Mouse (Mus musculus) midbrain, embryonic 16.5 days (tissue): ENCODE measurements around the gene St7. TPM values are rescaled to one million over a fixed set of nuclear protein-coding genes. Genes with fewer than 3 reads are reported as not detected.

Source experiments
- ATAC-seq: fragments of 200-750 bp; cut with Nextera tagmentation; 2 replicates; pipeline ENCODE4 v1.8.0; 2017; ENCODE audit warnings: moderate TSS enrichment
- H3K27ac ChIP-seq: fragments of 300-500 bp; sonication (generic); 2 replicates; pipeline ENCODE4 v1.5.1; 2014; ENCODE audit warnings: mild to moderate bottlenecking, low read length, mixed read lengths
- H3K27me3 ChIP-seq: fragments of 300-500 bp; sonication (generic); 2 replicates; pipeline ENCODE4 v1.6.1; 2014; ENCODE audit warnings: low read depth, low read length, mixed read lengths; ENCODE audit not compliant: control insufficient read depth, insufficient read depth
- H3K36me3 ChIP-seq: fragments of 300-500 bp; sonication (generic); 2 replicates; pipeline ENCODE4 v1.6.1; 2014; ENCODE audit warnings: mild to moderate bottlenecking, low read length, moderate library complexity, mixed read lengths; ENCODE audit not compliant: control insufficient read depth, insufficient read depth
- H3K4me1 ChIP-seq: fragments of 300-500 bp; sonication (generic); 2 replicates; pipeline ENCODE4 v1.6.1; 2014; ENCODE audit warnings: mild to moderate bottlenecking, low read length, mixed read lengths; ENCODE audit not compliant: control insufficient read depth, insufficient read depth
- H3K4me2 ChIP-seq: fragments of 300-500 bp; sonication (generic); 2 replicates; pipeline ENCODE4 v1.6.1; 2014; ENCODE audit warnings: mild to moderate bottlenecking, low read length, mixed read lengths
- H3K4me3 ChIP-seq: fragments of 300-500 bp; sonication (generic); 2 replicates; pipeline ENCODE4 v1.5.1; 2014; ENCODE audit warnings: low read depth, mild to moderate bottlenecking, low read length, moderate library complexity, mixed read lengths
- H3K9ac ChIP-seq: fragments of 300-500 bp; sonication (generic); 2 replicates; pipeline ENCODE4 v1.6.1; 2014; ENCODE audit warnings: low read depth, low read length, mixed read lengths
- H3K9me3 ChIP-seq: fragments of 300-500 bp; sonication (generic); replicated peaks from 2 replicates; pipeline ENCODE4 v1.6.1; 2014; ENCODE audit warnings: mild to moderate bottlenecking, low read length, mixed read lengths; ENCODE audit not compliant: control insufficient read depth, poor library complexity, severe bottlenecking
- WGBS: fragments of 180-500 bp; shearing (Covaris S2); extraction: QIAGEN DNeasy Blood & Tissue Kit; methylation state at CpG from one replicate; pipeline ENCODE4 v1.1.7; 2014; 5-methylcytosine and 5-hydroxymethylcytosine counted together
- polyA plus RNA-seq: library from polyadenylated mRNA; unstranded; fragments of >200 nt; fragmentation: Nextera tagmentation; extraction: Ambion mirVana; gene quantifications from 2 replicates; pipeline ENCODE4 v1.2.1, GENCODE M21; 2015

The St7 gene
- polyA plus RNA-seq, 1 experiment from 2014 or later, result 51.5 TPM

- Histone ChIP-seq H3K9me3 (no peaks in the 10 kb centered on the region), H3K4me1 (peaks cover 3% of the 10 kb centered on the region; the same call in 1 of the 2 replicates), H3K4me2 (no peak overlapping the region), H3K27ac (no peak overlapping the region), H3K4me3 (no peak overlapping the region), H3K36me3 (no peaks in the 10 kb centered on the region), H3K27me3 (no peaks in the 10 kb centered on the region), H3K9ac (no peak overlapping the region)
- peak; percentile 91 for ATAC-seq
- WGBS, result 86% methylated on average over 1 of the region's 1 CpGs
These were observed 275.9 kb downstream of the St7 start for GRCm38 (mm10) chr6:17968467-17969144.

GRCm38 (mm10) chr6:17969815-17970214, 277.1 kb downstream of the St7 start:
- H3K36me3 ChIP-seq, result no peaks in the 10 kb centered on the region
- no peak overlapping the region for H3K9ac ChIP-seq
- no peaks in the 10 kb centered on the region for H3K27me3 ChIP-seq
- H3K4me2 ChIP-seq, result no peak overlapping the region
- no peak for ATAC-seq
- peaks cover 3% of the 10 kb centered on the region; the same call in 1 of the 2 replicates for H3K4me1 ChIP-seq
- no peak overlapping the region for H3K27ac ChIP-seq
- H3K4me3 ChIP-seq, result no peak overlapping the region
- 97% methylated on average over 1 of the region's 1 CpGs for WGBS
- no peaks in the 10 kb centered on the region for H3K9me3 ChIP-seq

- Histone ChIP-seq H3K9me3 (no peaks in the 10 kb centered on the region), H3K4me2 (no peak overlapping the region), H3K9ac (no peak overlapping the region), H3K27ac (no peak overlapping the region), H3K4me3 (no peak overlapping the region), H3K36me3 (no peaks in the 10 kb centered on the region), H3K4me1 (peaks cover 3% of the 10 kb centered on the region; the same call in 1 of the 2 replicates), H3K27me3 (no peaks in the 10 kb centered on the region)
- no peak for ATAC-seq
These were observed 278.7 kb downstream of the St7 start for GRCm38 (mm10) chr6:17971393-17971792.

- Histone ChIP-seq H3K9ac (no peak overlapping the region), H3K27me3 (no peaks in the 10 kb centered on the region), H3K27ac (no peak overlapping the region), H3K4me3 (no peak overlapping the region), H3K4me1 (no peaks in the 10 kb centered on the region), H3K36me3 (no peaks in the 10 kb centered on the region), H3K9me3 (no peaks in the 10 kb centered on the region), H3K4me2 (no peak overlapping the region)
- WGBS, result 59% methylated on average over 3 of the region's 3 CpGs
- ATAC-seq, result no peak
These were observed 281.7 kb downstream of the St7 start for GRCm38 (mm10) chr6:17974416-17974815.

GRCm38 (mm10) chr6:17977165-17977564, 284.4 kb downstream of the St7 start:
- Histone ChIP-seq H3K27ac (no peak overlapping the region), H3K4me2 (no peak overlapping the region), H3K4me3 (no peak overlapping the region), H3K9ac (no peak overlapping the region), H3K9me3 (0 out of 2 replicates have a peak, but pooled peaks cover 2% of the 10 kb centered on the region), H3K36me3 (no peaks in the 10 kb centered on the region), H3K4me1 (no peaks in the 10 kb centered on the region), H3K27me3 (no peaks in the 10 kb centered on the region)
- ATAC-seq, result no peak
- WGBS, result 62% methylated on average over 1 of the region's 1 CpGs

- Histone ChIP-seq H3K27me3 (no peaks in the 10 kb centered on the region), H3K4me2 (no peak overlapping the region), H3K27ac (no peak overlapping the region), H3K9ac (no peak overlapping the region), H3K4me1 (no peaks in the 10 kb centered on the region), H3K36me3 (no peaks in the 10 kb centered on the region), H3K4me3 (no peak overlapping the region), H3K9me3 (0 out of 2 replicates have a peak, but pooled peaks cover 2% of the 10 kb centered on the region)
- ATAC-seq, result no peak
- 76% methylated on average over 5 of the region's 5 CpGs for WGBS
These were observed 285.6 kb downstream of the St7 start for GRCm38 (mm10) chr6:17978324-17978723.

- Histone ChIP-seq H3K27me3 (no peaks in the 10 kb centered on the region), H3K4me2 (no peak overlapping the region), H3K4me3 (no peak overlapping the region), H3K9ac (no peak overlapping the region), H3K27ac (no peak overlapping the region), H3K36me3 (no peaks in the 10 kb centered on the region), H3K9me3 (0 out of 2 replicates have a peak, but pooled peaks cover 2% of the 10 kb centered on the region), H3K4me1 (no peaks in the 10 kb centered on the region)
- ATAC-seq, result no peak
- 88% methylated on average over 3 of the region's 3 CpGs for WGBS
These were observed 286.1 kb downstream of the St7 start for GRCm38 (mm10) chr6:17978881-17979280.

GRCm38 (mm10) chr6:17979361-17979760, 286.6 kb downstream of the St7 start:
- Histone ChIP-seq H3K27ac (no peak overlapping the region), H3K36me3 (no peaks in the 10 kb centered on the region), H3K4me2 (no peak overlapping the region), H3K27me3 (no peaks in the 10 kb centered on the region), H3K4me3 (no peak overlapping the region), H3K9ac (no peak overlapping the region), H3K9me3 (0 out of 2 replicates have a peak, but pooled peaks cover 2% of the 10 kb centered on the region), H3K4me1 (no peaks in the 10 kb centered on the region)
- WGBS, result 83% methylated on average over 1 of the region's 1 CpGs
- no peak for ATAC-seq

- no peak overlapping the region for H3K27ac ChIP-seq
- H3K27me3 ChIP-seq, result no peaks in the 10 kb centered on the region
- WGBS, result 95% methylated on average over 9 of the region's 9 CpGs
- no peak for ATAC-seq
- no peaks in the 10 kb centered on the region for H3K9me3 ChIP-seq
- H3K36me3 ChIP-seq, result no peaks in the 10 kb centered on the region
- H3K4me2 ChIP-seq, result no peak overlapping the region
- no peak overlapping the region for H3K9ac ChIP-seq
- no peak overlapping the region for H3K4me3 ChIP-seq
- no peaks in the 10 kb centered on the region; the same call in 1 of the 2 replicates for H3K4me1 ChIP-seq
These were observed 297.7 kb downstream of the St7 start for GRCm38 (mm10) chr6:17990173-17991028.
